Mouse (Mus musculus): ENCODE data around the gene Nutf2. TPM values are rescaled to one million over a fixed set of nuclear protein-coding genes. Genes with fewer than 3 reads are reported as not detected.

The Nutf2 gene
- polyA plus RNA-seq (2014; fragmentation: Nextera tagmentation; extraction: Ambion mirVana) = 190 and 205 TPM in 2 replicates

- peak; percentile 97 for ATAC-seq (ENCODE audit: insufficient number of reproducible peaks, insufficient read depth, low FRiP score, low read depth)
Measured at GRCm38 (mm10) chr8:105860143-105860981, at the start of gene Nutf2. Gene Nutf2 (plus strand): TSS chr8:105860580.

GRCm38 (mm10) chr8:105811061-105811460 lies 49.3 kb upstream of the Nutf2 start:
- peaks cover 2 to 22% of the 10 kb centered on the region in 2 experiments for H3K4me1 ChIP-seq (ENCODE audit: control insufficient read depth in 2 of 2, insufficient read depth in 2 of 2, low read length in 2 of 2)
- no peak overlapping the region for H3K4me3 ChIP-seq (ENCODE audit: control insufficient read depth in 1 of 2, insufficient read depth in 1 of 2, low read depth in 1 of 2, low read length in 2 of 2)
- no peak overlapping the region for H3K9ac ChIP-seq (ENCODE audit: low read length)
- no peak overlapping the region for H3K4me2 ChIP-seq (ENCODE audit: low read length)
- no peak for ATAC-seq (ENCODE audit: insufficient number of reproducible peaks, insufficient read depth, low FRiP score, low read depth)
- 68% methylated on average over 10 of the region's 10 CpGs for WGBS
- H3K27ac ChIP-seq (replicated peaks in 1 of 2; ENCODE audit: control insufficient read depth in 1 of 2, insufficient read depth in 1 of 2, low read depth in 2 of 2, low read length in 2 of 2) = no peak overlapping the region; a peak in 1 of 4 replicates
- no peaks in the 10 kb centered on the region for H3K27me3 ChIP-seq (ENCODE audit: control insufficient read depth, insufficient read depth, low read length)
- H3K36me3 ChIP-seq (ENCODE audit: control insufficient read depth, insufficient read depth, low read length) = peaks cover 14% of the 10 kb centered on the region
- no peaks in the 10 kb centered on the region for H3K9me3 ChIP-seq (ENCODE audit: control insufficient read depth, low read length)

More at GRCm38 (mm10) chr8:105860143-105860981, at the start of gene Nutf2:
- H3K4me3 ChIP-seq (ENCODE audit: control insufficient read depth in 1 of 2, insufficient read depth in 1 of 2, low read depth in 1 of 2, low read length in 2 of 2) = peak within 1 kb of the TSS; percentile 94 to 96
- H3K4me1 ChIP-seq (ENCODE audit: control insufficient read depth in 2 of 2, insufficient read depth in 2 of 2, low read length in 2 of 2) = peaks cover 11 to 38% of the 10 kb centered on the region in 2 experiments
- peak within 1 kb of the TSS; percentile 96 for H3K9ac ChIP-seq (ENCODE audit: low read length)
- H3K9me3 ChIP-seq (ENCODE audit: control insufficient read depth, low read length) = no peaks in the 10 kb centered on the region
- peak within 1 kb of the TSS; percentile 91 for H3K4me2 ChIP-seq (ENCODE audit: low read length)
- peak within 1 kb of the TSS; percentile 86 to 90 for H3K27ac ChIP-seq (replicated peaks in 1 of 2; ENCODE audit: control insufficient read depth in 1 of 2, insufficient read depth in 1 of 2, low read depth in 2 of 2, low read length in 2 of 2)
- no peaks in the 10 kb centered on the region for H3K27me3 ChIP-seq (ENCODE audit: control insufficient read depth, insufficient read depth, low read length)
- WGBS = under 1% methylated on average over 57 of the region's 59 CpGs
- H3K36me3 ChIP-seq (ENCODE audit: control insufficient read depth, insufficient read depth, low read length) = peaks cover 26% of the 10 kb centered on the region

- H3K9ac ChIP-seq (ENCODE audit: low read length) = no peak overlapping the region
- WGBS = 60% methylated on average over 3 of the region's 3 CpGs
Measured at GRCm38 (mm10) chr8:105811543-105811942, 48.8 kb upstream of the Nutf2 start.

GRCm38 (mm10) chr8:105812511-105812910 lies 47.9 kb upstream of the Nutf2 start:
- WGBS = 85% methylated on average over 5 of the region's 5 CpGs
- H3K9me3 ChIP-seq (ENCODE audit: control insufficient read depth, low read length) = no peaks in the 10 kb centered on the region
- no peak overlapping the region for H3K9ac ChIP-seq (ENCODE audit: low read length)
- H3K27ac ChIP-seq (replicated peaks in 1 of 2; ENCODE audit: control insufficient read depth in 1 of 2, insufficient read depth in 1 of 2, low read depth in 2 of 2, low read length in 2 of 2) = no peak overlapping the region
- no peaks in the 10 kb centered on the region for H3K27me3 ChIP-seq (ENCODE audit: control insufficient read depth, insufficient read depth, low read length)
- no peak overlapping the region for H3K4me2 ChIP-seq (ENCODE audit: low read length)
- ATAC-seq (ENCODE audit: insufficient number of reproducible peaks, insufficient read depth, low FRiP score, low read depth) = no peak
- no peak overlapping the region for H3K4me3 ChIP-seq (ENCODE audit: control insufficient read depth in 1 of 2, insufficient read depth in 1 of 2, low read depth in 1 of 2, low read length in 2 of 2)
- H3K36me3 ChIP-seq (ENCODE audit: control insufficient read depth, insufficient read depth, low read length) = peaks cover 14% of the 10 kb centered on the region
- H3K4me1 ChIP-seq (ENCODE audit: control insufficient read depth in 2 of 2, insufficient read depth in 2 of 2, low read length in 2 of 2) = peaks cover 2 to 22% of the 10 kb centered on the region in 2 experiments

More at GRCm38 (mm10) chr8:105811543-105811942, 48.8 kb upstream of the Nutf2 start:
- H3K4me3 ChIP-seq (ENCODE audit: control insufficient read depth in 1 of 2, insufficient read depth in 1 of 2, low read depth in 1 of 2, low read length in 2 of 2) = no peak overlapping the region
- no peaks in the 10 kb centered on the region for H3K27me3 ChIP-seq (ENCODE audit: control insufficient read depth, insufficient read depth, low read length)
- no peak for ATAC-seq (ENCODE audit: insufficient number of reproducible peaks, insufficient read depth, low FRiP score, low read depth)
- H3K4me2 ChIP-seq (ENCODE audit: low read length) = no peak overlapping the region; the same call in 1 of the 2 replicates
- peaks cover 14% of the 10 kb centered on the region for H3K36me3 ChIP-seq (ENCODE audit: control insufficient read depth, insufficient read depth, low read length)
- peaks cover 2 to 22% of the 10 kb centered on the region in 2 experiments for H3K4me1 ChIP-seq (ENCODE audit: control insufficient read depth in 2 of 2, insufficient read depth in 2 of 2, low read length in 2 of 2)
- H3K9me3 ChIP-seq (ENCODE audit: control insufficient read depth, low read length) = no peaks in the 10 kb centered on the region
- no peak overlapping the region; a peak in 1 of 4 replicates for H3K27ac ChIP-seq (replicated peaks in 1 of 2; ENCODE audit: control insufficient read depth in 1 of 2, insufficient read depth in 1 of 2, low read depth in 2 of 2, low read length in 2 of 2)

- H3K9me3 ChIP-seq (ENCODE audit: control insufficient read depth, low read length) = no peaks in the 10 kb centered on the region
- H3K27ac ChIP-seq (replicated peaks in 1 of 2; ENCODE audit: control insufficient read depth in 1 of 2, insufficient read depth in 1 of 2, low read depth in 2 of 2, low read length in 2 of 2) = no peak overlapping the region
- no peak overlapping the region for H3K9ac ChIP-seq (ENCODE audit: low read length)
- 94% methylated on average over 6 of the region's 6 CpGs for WGBS
- ATAC-seq (ENCODE audit: insufficient number of reproducible peaks, insufficient read depth, low FRiP score, low read depth) = no peak
- no peaks in the 10 kb centered on the region for H3K27me3 ChIP-seq (ENCODE audit: control insufficient read depth, insufficient read depth, low read length)
- H3K4me2 ChIP-seq (ENCODE audit: low read length) = no peak overlapping the region
- peaks cover 14% of the 10 kb centered on the region for H3K36me3 ChIP-seq (ENCODE audit: control insufficient read depth, insufficient read depth, low read length)
- no peak overlapping the region for H3K4me3 ChIP-seq (ENCODE audit: control insufficient read depth in 1 of 2, insufficient read depth in 1 of 2, low read depth in 1 of 2, low read length in 2 of 2)
- H3K4me1 ChIP-seq (ENCODE audit: control insufficient read depth in 2 of 2, insufficient read depth in 2 of 2, low read length in 2 of 2) = peaks cover 2 to 16% of the 10 kb centered on the region in 2 experiments
Measured at GRCm38 (mm10) chr8:105813241-105813640, 47.1 kb upstream of the Nutf2 start.

- Histone ChIP-seq H3K36me3 (ENCODE audit: control insufficient read depth, insufficient read depth, low read length) (peaks cover 48% of the 10 kb centered on the region), H3K4me1 (ENCODE audit: control insufficient read depth in 2 of 2, insufficient read depth in 2 of 2, low read length in 2 of 2) (peaks cover 2% of the 10 kb centered on the region in 2 experiments; a peak in 1 of 4 replicates), H3K4me2 (ENCODE audit: low read length) (no peak overlapping the region; the same call in 1 of the 2 replicates), H3K27ac (replicated peaks in 1 of 2; ENCODE audit: control insufficient read depth in 1 of 2, insufficient read depth in 1 of 2, low read depth in 2 of 2, low read length in 2 of 2) (no peak overlapping the region), H3K4me3 (ENCODE audit: control insufficient read depth in 1 of 2, insufficient read depth in 1 of 2, low read depth in 1 of 2, low read length in 2 of 2) (no peak overlapping the region), H3K9ac (ENCODE audit: low read length) (no peak overlapping the region), H3K9me3 (ENCODE audit: control insufficient read depth, low read length) (no peaks in the 10 kb centered on the region), H3K27me3 (ENCODE audit: control insufficient read depth, insufficient read depth, low read length) (no peaks in the 10 kb centered on the region)
- 78% methylated on average over 3 of the region's 3 CpGs for WGBS
- no peak for ATAC-seq (ENCODE audit: insufficient number of reproducible peaks, insufficient read depth, low FRiP score, low read depth)
Measured at GRCm38 (mm10) chr8:105819659-105820058, 40.7 kb upstream of the Nutf2 start.

- peak; percentile 58 for ATAC-seq (ENCODE audit: insufficient number of reproducible peaks, insufficient read depth, low FRiP score, low read depth)
- Histone ChIP-seq H3K4me3 (ENCODE audit: control insufficient read depth in 1 of 2, insufficient read depth in 1 of 2, low read depth in 1 of 2, low read length in 2 of 2) (no peak overlapping the region), H3K36me3 (ENCODE audit: control insufficient read depth, insufficient read depth, low read length) (peaks cover 59% of the 10 kb centered on the region), H3K9ac (ENCODE audit: low read length) (no peak overlapping the region), H3K27ac (replicated peaks in 1 of 2; ENCODE audit: control insufficient read depth in 1 of 2, insufficient read depth in 1 of 2, low read depth in 2 of 2, low read length in 2 of 2) (no peak overlapping the region), H3K9me3 (ENCODE audit: control insufficient read depth, low read length) (no peaks in the 10 kb centered on the region), H3K4me1 (ENCODE audit: control insufficient read depth in 2 of 2, insufficient read depth in 2 of 2, low read length in 2 of 2) (peaks cover 2 to 6% of the 10 kb centered on the region in 2 experiments; a peak in 3 of 4 replicates), H3K4me2 (ENCODE audit: low read length) (no peak overlapping the region), H3K27me3 (ENCODE audit: control insufficient read depth, insufficient read depth, low read length) (no peaks in the 10 kb centered on the region)
- 78% methylated on average over 1 of the region's 1 CpGs for WGBS
Measured at GRCm38 (mm10) chr8:105820925-105821324, 39.5 kb upstream of the Nutf2 start.

Data from heart, embryonic 14.5 days (tissue).